Mouse (Mus musculus) intestine, postnatal 0 days (tissue): ENCODE measurements at regions not wholly inside any gene's neighbourhood (a gene's known extent, or its start where the extent isn't known, plus 50 kb on each side); places are given as distances from the start of the nearest gene placed in this dataset.

Experiments used
- ATAC-seq: fragments of 200-750 bp; cut with Nextera tagmentation; 2 replicates; pipeline ENCODE4 v1.8.0; 2017; ENCODE audit warnings: mild to moderate bottlenecking, moderate TSS enrichment, moderate library complexity
- H3K27ac ChIP-seq: fragments of 300-500 bp; sonication (generic); 2 replicates; pipeline ENCODE4 v1.5.1; 2014; ENCODE audit warnings: mild to moderate bottlenecking, low read depth, low read length, moderate library complexity
- H3K27me3 ChIP-seq: fragments of 300-500 bp; sonication (generic); replicated peaks from 2 replicates; pipeline ENCODE4 v1.6.1; 2014; ENCODE audit warnings: low read length, mixed read lengths; ENCODE audit not compliant: control insufficient read depth, insufficient read depth
- H3K36me3 ChIP-seq: fragments of 300-500 bp; sonication (generic); 2 replicates; pipeline ENCODE4 v1.6.1; 2014; ENCODE audit warnings: mild to moderate bottlenecking, moderate library complexity; ENCODE audit not compliant: control insufficient read depth, insufficient read depth
- H3K4me1 ChIP-seq: fragments of 300-500 bp; sonication (generic); replicated peaks from 2 replicates; pipeline ENCODE4 v1.6.1; 2014; ENCODE audit warnings: antibody characterized with exemption, low read length, mixed read lengths; ENCODE audit not compliant: control insufficient read depth, insufficient read depth
- H3K4me2 ChIP-seq: fragments of 300-500 bp; sonication (generic); replicated peaks from 2 replicates; pipeline ENCODE4 v1.6.1; 2014; ENCODE audit warnings: low read depth, mild to moderate bottlenecking, moderate library complexity
- H3K4me3 ChIP-seq: fragments of 300-500 bp; sonication (generic); 2 replicates; pipeline ENCODE4 v1.5.1; 2014; ENCODE audit warnings: low read depth, low read length
- H3K9ac ChIP-seq: fragments of 300-500 bp; sonication (generic); 2 replicates; pipeline ENCODE4 v1.6.1; 2014; ENCODE audit warnings: mild to moderate bottlenecking, low read depth, low read length
- H3K9me3 ChIP-seq: fragments of 300-500 bp; sonication (generic); 2 replicates; pipeline ENCODE4 v1.6.1; 2016; ENCODE audit warnings: mixed run types; ENCODE audit not compliant: control insufficient read depth
- CTCF ChIP-seq: sonication (generic); IDR thresholded peaks from 2 replicates; pipeline ENCODE4 v1.5.1; 2016; ENCODE audit warnings: low read depth, mild to moderate bottlenecking, control low read depth, antibody characterized with exemption, moderate library complexity
- WGBS: fragments of 180-500 bp; shearing (Covaris S2); extraction: QIAGEN DNeasy Blood & Tissue Kit; methylation state at CpG from one replicate; pipeline ENCODE4 v1.1.7; 2014; 5-methylcytosine and 5-hydroxymethylcytosine counted together

- Histone ChIP-seq H3K9ac (no peak overlapping the region), H3K27ac (no peak overlapping the region), H3K27me3 (no peaks in the 10 kb centered on the region), H3K4me3 (no peak overlapping the region), H3K4me1 (no peaks in the 10 kb centered on the region), H3K9me3 (no peaks in the 10 kb centered on the region), H3K4me2 (no peak overlapping the region), H3K36me3 (no peaks in the 10 kb centered on the region)
- ATAC-seq = no peak
- WGBS = 90% methylated on average over 11 of the region's 11 CpGs
- TF ChIP-seq CTCF = no peak
Measured at GRCm38 (mm10) chr16:90666271-90666986, 60.8 kb downstream of the Mis18a start.

GRCm38 (mm10) chr16:90664086-90664485, 63.1 kb downstream of the Mis18a start:
- ATAC-seq = no peak
- no peak overlapping the region for H3K27ac ChIP-seq
- WGBS = 69% methylated on average over 9 of the region's 9 CpGs
- no peaks in the 10 kb centered on the region for H3K4me1 ChIP-seq
- no peak for TF ChIP-seq CTCF
- no peaks in the 10 kb centered on the region for H3K9me3 ChIP-seq
- H3K4me2 ChIP-seq = no peak overlapping the region
- no peaks in the 10 kb centered on the region for H3K27me3 ChIP-seq
- no peaks in the 10 kb centered on the region for H3K36me3 ChIP-seq
- no peak overlapping the region for H3K9ac ChIP-seq
- no peak overlapping the region for H3K4me3 ChIP-seq

- Histone ChIP-seq H3K9me3 (no peaks in the 10 kb centered on the region), H3K27ac (no peak overlapping the region), H3K36me3 (no peaks in the 10 kb centered on the region), H3K4me3 (no peak overlapping the region), H3K4me1 (no peaks in the 10 kb centered on the region), H3K4me2 (no peak overlapping the region), H3K9ac (no peak overlapping the region), H3K27me3 (no peaks in the 10 kb centered on the region)
- ATAC-seq = no peak
- TF ChIP-seq CTCF = no peak
- WGBS = 80% methylated on average over 7 of the region's 7 CpGs
Measured at GRCm38 (mm10) chr16:90658050-90658449, 69.2 kb downstream of the Mis18a start.

- Histone ChIP-seq H3K4me1 (no peaks in the 10 kb centered on the region), H3K4me2 (no peak overlapping the region), H3K36me3 (no peaks in the 10 kb centered on the region), H3K9me3 (no peaks in the 10 kb centered on the region), H3K27me3 (no peaks in the 10 kb centered on the region), H3K9ac (no peak overlapping the region), H3K27ac (no peak overlapping the region), H3K4me3 (no peak overlapping the region)
- no peak for ATAC-seq
- WGBS = 50% methylated on average over 9 of the region's 9 CpGs
- no peak for TF ChIP-seq CTCF
Measured at GRCm38 (mm10) chr16:90657027-90657426, 70.2 kb downstream of the Mis18a start.

- 41% methylated on average over 16 of the region's 16 CpGs for WGBS
- no peak for TF ChIP-seq CTCF
- ATAC-seq = no peak
- H3K27me3 ChIP-seq = no peaks in the 10 kb centered on the region
- H3K27ac ChIP-seq = no peak overlapping the region
- H3K9me3 ChIP-seq = no peaks in the 10 kb centered on the region
- H3K36me3 ChIP-seq = no peaks in the 10 kb centered on the region
- no peak overlapping the region for H3K9ac ChIP-seq
- H3K4me1 ChIP-seq = no peaks in the 10 kb centered on the region
- H3K4me3 ChIP-seq = no peak overlapping the region
- H3K4me2 ChIP-seq = no peak overlapping the region
Measured at GRCm38 (mm10) chr16:90656571-90657011, 70.6 kb downstream of the Mis18a start.

GRCm38 (mm10) chr16:90654853-90655252, 72.4 kb downstream of the Mis18a start:
- H3K36me3 ChIP-seq = no peaks in the 10 kb centered on the region
- H3K27me3 ChIP-seq = no peaks in the 10 kb centered on the region
- WGBS = 88% methylated on average over 5 of the region's 5 CpGs
- H3K4me1 ChIP-seq = no peaks in the 10 kb centered on the region
- H3K9ac ChIP-seq = no peak overlapping the region
- no peak overlapping the region for H3K4me2 ChIP-seq
- H3K27ac ChIP-seq = no peak overlapping the region
- no peak for ATAC-seq
- no peaks in the 10 kb centered on the region for H3K9me3 ChIP-seq
- H3K4me3 ChIP-seq = no peak overlapping the region
- TF ChIP-seq CTCF = no peak

GRCm38 (mm10) chr16:90652821-90653220, 74.4 kb downstream of the Mis18a start:
- ATAC-seq = no peak
- no peak overlapping the region for H3K9ac ChIP-seq
- no peak overlapping the region for H3K4me2 ChIP-seq
- no peaks in the 10 kb centered on the region for H3K36me3 ChIP-seq
- TF ChIP-seq CTCF = peak; percentile 20; the same call in 1 of the 2 replicates
- H3K4me3 ChIP-seq = no peak overlapping the region
- no peak overlapping the region for H3K27ac ChIP-seq
- no peaks in the 10 kb centered on the region for H3K27me3 ChIP-seq
- H3K9me3 ChIP-seq = no peaks in the 10 kb centered on the region
- H3K4me1 ChIP-seq = no peaks in the 10 kb centered on the region
- 56% methylated on average over 4 of the region's 4 CpGs for WGBS
